Mouse (Mus musculus) thymus, adult 2 months (tissue): ENCODE results near the gene Glis1. TPM values are rescaled to one million over a fixed set of nuclear protein-coding genes. Genes with fewer than 3 reads are reported as not detected.

ENCODE experiments used
- DNase-seq: peaks from one replicate; pipeline ENCODE4 v3.0.0; 2021
- H3K27ac ChIP-seq: fragments of 200-500 bp; 2 replicates; pipeline ENCODE4 v1.5.1; 2012; ENCODE audit warnings: low read length, control low read depth; ENCODE audit not compliant: control insufficient read depth, insufficient read depth
- H3K27me3 ChIP-seq: fragments of 200-500 bp; 2 replicates; pipeline ENCODE4 v1.6.1; 2012; ENCODE audit warnings: mild to moderate bottlenecking, low read length, moderate library complexity, mixed read lengths; ENCODE audit not compliant: control insufficient read depth, insufficient read depth
- H3K36me3 ChIP-seq: fragments of 200-500 bp; 2 replicates; pipeline ENCODE4 v1.6.1; 2012; ENCODE audit warnings: mild to moderate bottlenecking, low read length, moderate library complexity; ENCODE audit not compliant: control insufficient read depth, insufficient read depth
- H3K4me1 ChIP-seq: fragments of 200-500 bp; replicated peaks from 2 replicates; pipeline ENCODE4 v1.6.1; 2012; ENCODE audit warnings: low read length; ENCODE audit not compliant: control insufficient read depth, insufficient read depth
- H3K4me3 ChIP-seq: fragments of 200-500 bp; 2 replicates; pipeline ENCODE4 v1.5.1; 2012; ENCODE audit warnings: mild to moderate bottlenecking, low read length, control low read depth, moderate library complexity; ENCODE audit not compliant: control insufficient read depth, insufficient read depth
- CTCF ChIP-seq: fragments of 200-500 bp; IDR thresholded peaks from 2 replicates; pipeline ENCODE4 v1.5.1; 2012; ENCODE audit warnings: mild to moderate bottlenecking, control low read depth, low read length, moderate library complexity, borderline replicate concordance; ENCODE audit not compliant: control insufficient read depth, poor library complexity, insufficient read depth; ENCODE audit errors: extremely low read depth
- POLR2A ChIP-seq: fragments of 200-500 bp; IDR thresholded peaks from 2 replicates; pipeline ENCODE4 v1.6.1; 2012; ENCODE audit warnings: mild to moderate bottlenecking, low read length, control low read depth, moderate library complexity; ENCODE audit not compliant: control insufficient read depth, poor library complexity, insufficient read depth; ENCODE audit errors: extremely low read depth
- WGBS: fragments of 180-500 bp; shearing (Covaris S2); methylation state at CpG from one replicate; pipeline ENCODE4 v1.1.7; 2018; 5-methylcytosine and 5-hydroxymethylcytosine counted together
- polyA plus RNA-seq: library from polyadenylated mRNA; depleted of rRNA; stranded (reverse); fragments of >200 nt; gene quantifications from 2 replicates; pipeline ENCODE4 v1.2.3, GENCODE M21; 2012

Glis1 gene
- polyA plus RNA-seq, 1 experiment: 0.71 TPM

- no peak overlapping the region for H3K4me3 ChIP-seq
- H3K36me3 ChIP-seq: no peaks in the 10 kb centered on the region
- WGBS: 93% methylated on average over 11 of the region's 11 CpGs
- DNase-seq: no peak
- no peaks in the 10 kb centered on the region for H3K27me3 ChIP-seq
- no peak for TF ChIP-seq POLR2A
- TF ChIP-seq CTCF: no peak
- no peaks in the 10 kb centered on the region for H3K4me1 ChIP-seq
- H3K27ac ChIP-seq: no peak overlapping the region
Measured at GRCm38 (mm10) chr4:107518766-107519165, 84.4 kb downstream of the Glis1 start.

DNA sequence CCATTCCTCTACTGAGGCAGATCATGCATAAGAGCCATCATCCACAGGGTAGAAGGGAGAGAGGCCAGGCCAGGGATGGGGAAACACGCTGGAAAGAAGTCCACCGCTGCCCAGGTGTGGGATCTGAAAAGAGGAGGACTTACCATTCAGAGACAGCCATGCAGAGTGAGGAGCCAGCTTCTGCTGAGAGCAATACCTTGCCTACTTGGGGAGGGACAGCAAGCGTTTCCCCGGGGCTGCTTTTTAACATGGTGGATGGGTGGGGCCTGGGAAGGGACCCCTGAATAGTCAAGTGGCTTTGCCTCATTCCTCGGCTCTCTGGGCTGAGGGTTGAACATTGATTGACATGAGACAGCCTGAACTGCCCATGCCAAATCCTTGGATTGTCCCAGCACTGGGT is 85.7 kb downstream of the Glis1 start:
- H3K4me3 ChIP-seq: no peak overlapping the region
- H3K4me1 ChIP-seq: no peaks in the 10 kb centered on the region
- no peaks in the 10 kb centered on the region for H3K36me3 ChIP-seq
- TF ChIP-seq CTCF: no peak
- TF ChIP-seq POLR2A: no peak
- no peaks in the 10 kb centered on the region for H3K27me3 ChIP-seq
- DNase-seq: no peak
- 93% methylated on average over 5 of the region's 5 CpGs for WGBS
- no peak overlapping the region for H3K27ac ChIP-seq

- WGBS: 89% methylated on average over 4 of the region's 5 CpGs
- TF ChIP-seq CTCF (no peak), POLR2A (no peak)
- no peaks in the 10 kb centered on the region for H3K4me1 ChIP-seq
- DNase-seq: no peak
- no peaks in the 10 kb centered on the region for H3K36me3 ChIP-seq
- H3K27ac ChIP-seq: no peak overlapping the region
- H3K4me3 ChIP-seq: no peak overlapping the region
- no peaks in the 10 kb centered on the region for H3K27me3 ChIP-seq
Measured at GRCm38 (mm10) chr4:107520816-107521215, 86.4 kb downstream of the Glis1 start.

DNA sequence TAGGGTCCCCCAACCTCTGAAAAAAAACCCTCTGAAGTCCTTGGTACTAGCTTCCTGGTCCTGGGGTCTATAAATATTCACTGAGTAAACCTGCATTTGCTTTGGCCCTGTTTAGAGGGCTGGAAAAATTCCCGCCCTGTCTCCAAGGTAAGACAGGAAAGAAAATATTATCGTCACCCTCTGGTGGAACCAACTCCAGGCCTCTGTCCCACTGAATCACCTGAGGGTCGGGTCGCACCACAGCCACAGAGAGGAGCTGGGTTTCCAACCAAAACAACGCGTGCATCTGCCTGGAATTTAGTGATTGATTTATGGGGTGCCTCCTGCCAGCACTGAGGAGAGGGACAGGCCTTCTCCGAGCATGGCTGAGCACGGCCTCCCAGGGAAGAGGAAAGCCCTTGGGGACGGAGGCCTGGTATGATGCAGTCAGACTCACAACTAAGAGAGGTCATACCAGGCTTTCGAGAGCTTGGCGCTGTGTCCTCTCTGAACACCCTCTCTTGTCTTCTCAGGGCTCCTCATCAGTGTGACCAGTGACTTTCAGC is 89.3 kb downstream of the Glis1 start:
- H3K27me3 ChIP-seq: no peaks in the 10 kb centered on the region
- TF ChIP-seq CTCF (no peak), POLR2A (no peak)
- H3K4me3 ChIP-seq: no peak overlapping the region
- WGBS: 76% methylated on average over 11 of the region's 11 CpGs
- H3K36me3 ChIP-seq: no peaks in the 10 kb centered on the region
- H3K27ac ChIP-seq: no peak overlapping the region
- no peak for DNase-seq
- H3K4me1 ChIP-seq: no peaks in the 10 kb centered on the region

- TF ChIP-seq POLR2A: no peak
- no peak for TF ChIP-seq CTCF
- Histone ChIP-seq H3K4me3 (no peak overlapping the region), H3K36me3 (no peaks in the 10 kb centered on the region), H3K27me3 (no peaks in the 10 kb centered on the region), H3K27ac (no peak overlapping the region), H3K4me1 (no peaks in the 10 kb centered on the region)
- DNase-seq: no peak
- 59% methylated on average over 11 of the region's 11 CpGs for WGBS
Measured at GRCm38 (mm10) chr4:107535126-107535525, 100.7 kb downstream of the Glis1 start.

DNA sequence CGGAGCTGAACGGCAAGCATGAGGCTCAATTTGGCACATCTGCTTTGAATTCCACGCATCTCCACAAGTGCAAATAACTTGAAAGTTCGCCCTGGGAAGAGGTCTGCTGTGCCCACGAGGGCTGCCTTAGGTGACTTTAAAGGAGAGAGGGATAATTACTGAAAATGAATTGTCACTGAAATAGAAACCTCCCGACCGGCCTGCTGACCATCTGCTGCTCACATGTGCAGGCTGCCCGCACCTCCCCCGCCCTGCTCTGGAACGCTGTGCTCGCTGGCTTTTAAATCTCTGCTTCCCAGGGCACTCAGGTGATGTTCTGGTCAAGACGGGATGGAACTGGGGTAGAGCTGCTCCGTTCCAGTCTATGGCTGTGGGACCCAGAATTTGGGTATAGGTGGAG is 103.7 kb downstream of the Glis1 start:
- Histone ChIP-seq H3K27ac (no peak overlapping the region), H3K4me1 (no peaks in the 10 kb centered on the region), H3K36me3 (no peaks in the 10 kb centered on the region), H3K4me3 (no peak overlapping the region), H3K27me3 (no peaks in the 10 kb centered on the region)
- WGBS: 88% methylated on average over 13 of the region's 13 CpGs
- TF ChIP-seq POLR2A (no peak), CTCF (no peak)
- DNase-seq: no peak

GRCm38 (mm10) chr4:107538561-107538960 is 104.2 kb downstream of the Glis1 start:
- no peak overlapping the region for H3K27ac ChIP-seq
- 85% methylated on average over 3 of the region's 3 CpGs for WGBS
- DNase-seq: no peak
- no peaks in the 10 kb centered on the region for H3K27me3 ChIP-seq
- no peaks in the 10 kb centered on the region for H3K4me1 ChIP-seq
- no peak for TF ChIP-seq POLR2A
- no peak for TF ChIP-seq CTCF
- no peaks in the 10 kb centered on the region for H3K36me3 ChIP-seq
- no peak overlapping the region for H3K4me3 ChIP-seq
